Mouse (Mus musculus) forelimb bud, embryonic 11.5 days (tissue): Measurements from ENCODE around the gene Eci2.
A peak's percentile ranks its signal among the peaks of the same experiment; 100 is the strongest.
"Not testable (repeated sequence)": the region's sequence is repeated elsewhere in the genome, so short reads cannot be mapped to it uniquely, and the experiment has no call there.

Experiments used
- DNase-seq: peaks from one replicate; pipeline ENCODE4 v3.0.0-alpha.2; 2012; ENCODE audit warnings: low read depth, low spot score

Eci2 gene

DNA sequence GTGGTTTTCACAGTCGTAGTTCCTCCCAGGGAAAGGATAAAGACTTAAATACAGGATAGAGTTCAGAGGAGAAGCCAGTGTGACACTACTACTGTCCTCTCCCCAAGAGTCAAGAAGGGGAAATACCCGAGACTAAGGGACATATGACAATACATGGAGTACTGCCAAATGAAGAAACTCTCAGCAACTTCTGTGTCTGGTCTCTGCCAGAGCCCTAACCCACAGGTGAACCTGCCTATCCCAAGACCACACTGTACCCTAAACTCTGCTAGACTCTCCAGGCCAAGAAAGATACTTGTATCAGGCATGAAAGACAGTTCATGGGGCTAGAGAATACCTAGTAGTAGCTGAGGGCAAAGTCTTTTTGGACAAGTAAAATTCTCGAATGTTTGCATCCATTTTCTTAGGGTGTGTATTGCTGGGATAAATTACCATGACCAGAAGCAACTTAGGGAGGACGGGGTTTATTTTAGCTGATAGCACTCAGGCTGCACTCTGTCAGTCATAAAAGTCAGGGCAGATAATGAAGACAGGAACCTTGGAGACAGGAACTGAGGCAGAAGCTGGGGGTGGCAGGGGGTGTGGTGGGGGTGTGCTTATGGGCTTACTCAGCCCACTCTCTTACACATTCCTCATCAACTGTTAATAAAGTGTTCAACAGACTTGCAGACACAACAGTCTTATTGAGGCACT, 35.2 kb downstream of the Eci2 start:
- no peak for DNase-seq

DNA sequence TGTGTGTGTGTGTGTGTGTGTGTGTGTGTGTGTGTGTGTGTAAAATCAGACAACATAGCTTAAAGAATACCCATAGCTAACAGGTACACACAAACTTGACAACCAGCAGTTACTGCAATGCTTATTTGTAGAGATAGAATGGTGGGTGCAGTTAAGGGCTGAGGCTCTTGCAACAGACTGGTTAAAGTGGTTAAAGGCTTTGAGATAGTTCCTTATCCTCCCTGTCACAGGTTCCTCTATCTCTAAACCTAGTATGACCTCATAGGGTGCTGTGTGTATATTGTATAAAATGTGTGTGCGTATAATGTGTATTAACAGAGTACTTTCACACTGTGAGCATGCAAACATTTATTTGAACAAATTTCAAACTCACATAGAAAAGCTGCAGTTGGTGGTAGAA, 43.4 kb downstream of the Eci2 start:
- not testable (repeated sequence) for DNase-seq

DNA sequence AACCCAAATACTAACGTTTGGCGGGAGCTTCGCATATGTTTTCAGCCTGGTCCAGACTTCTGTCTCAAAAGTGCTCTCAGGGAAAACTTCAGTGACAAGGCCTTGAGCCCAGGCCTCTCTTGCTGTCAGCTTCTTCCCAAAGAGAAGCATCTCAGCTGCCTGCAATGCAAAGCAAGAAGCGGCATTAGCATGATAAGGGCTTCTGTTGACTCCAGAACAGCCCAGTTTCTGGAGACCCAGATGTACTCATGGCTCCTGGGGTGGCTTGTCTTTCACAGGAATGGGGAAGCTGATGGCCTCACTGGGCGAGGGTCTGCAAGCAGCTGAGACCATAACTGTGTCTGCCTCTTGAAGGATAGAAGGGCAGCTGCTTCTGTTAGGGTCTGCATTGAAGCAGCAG, 48.3 kb downstream of the Eci2 start:
- not testable (repeated sequence) for DNase-seq

DNA sequence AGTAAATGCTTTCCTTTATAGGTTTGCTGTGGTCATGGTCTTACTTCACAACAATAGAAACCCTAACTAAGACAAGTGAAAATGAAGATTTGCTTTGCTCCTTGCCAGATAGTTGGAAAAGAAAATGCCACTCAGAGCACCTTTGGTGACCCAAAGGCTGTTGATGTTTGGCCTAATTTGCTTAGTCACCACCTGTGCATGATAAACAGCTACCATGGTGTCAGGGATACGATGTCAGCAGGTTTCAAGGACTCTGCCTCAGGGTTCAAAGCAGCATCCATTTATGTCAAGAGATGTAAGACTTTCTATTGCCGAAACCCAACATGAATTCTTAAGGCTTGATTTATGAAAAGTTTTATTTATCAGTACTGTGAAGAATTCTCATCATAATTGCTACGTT, 49.5 kb downstream of the Eci2 start:
- no peak for DNase-seq

DNA sequence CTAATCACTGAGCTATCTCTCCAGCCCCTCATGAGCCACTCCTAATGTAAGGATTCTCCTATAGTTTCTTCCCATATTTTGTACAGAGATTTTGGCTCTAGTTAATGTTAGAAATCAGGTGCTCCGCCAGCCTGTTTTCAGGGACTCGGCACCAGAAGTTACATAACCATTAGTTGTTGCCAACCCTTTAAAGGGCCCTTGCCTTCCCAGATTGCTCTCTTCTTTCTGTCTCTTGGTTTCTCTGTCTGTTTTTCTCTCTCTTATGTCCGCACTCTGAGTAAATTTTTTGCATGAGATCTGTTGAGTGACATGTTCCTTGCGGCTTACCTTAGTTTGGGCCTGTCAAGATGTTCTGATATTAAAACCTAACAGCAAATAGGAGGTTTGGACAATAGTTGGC, 50.8 kb downstream of the Eci2 start:
- DNase-seq, result no peak

DNA sequence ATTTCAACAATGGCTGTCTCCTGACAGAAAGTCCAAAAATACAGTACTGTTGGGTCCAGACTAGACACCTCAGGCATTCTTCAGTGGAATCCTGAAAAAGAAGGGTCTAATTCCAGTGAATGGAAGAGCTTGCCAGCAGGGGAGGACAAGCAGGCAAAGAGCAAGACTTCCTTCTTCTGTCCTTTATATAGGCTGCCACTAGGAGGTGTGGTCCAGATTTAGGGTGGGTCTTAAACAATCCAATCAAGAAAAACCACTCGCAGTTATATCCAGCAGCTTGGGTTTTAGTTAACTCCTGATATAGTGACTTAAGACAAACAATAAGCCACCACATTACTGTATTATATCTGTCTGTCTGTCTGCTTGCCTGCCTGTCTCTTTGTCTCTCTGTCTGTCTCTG, 53.1 kb downstream of the Eci2 start:
- no peak for DNase-seq

DNA sequence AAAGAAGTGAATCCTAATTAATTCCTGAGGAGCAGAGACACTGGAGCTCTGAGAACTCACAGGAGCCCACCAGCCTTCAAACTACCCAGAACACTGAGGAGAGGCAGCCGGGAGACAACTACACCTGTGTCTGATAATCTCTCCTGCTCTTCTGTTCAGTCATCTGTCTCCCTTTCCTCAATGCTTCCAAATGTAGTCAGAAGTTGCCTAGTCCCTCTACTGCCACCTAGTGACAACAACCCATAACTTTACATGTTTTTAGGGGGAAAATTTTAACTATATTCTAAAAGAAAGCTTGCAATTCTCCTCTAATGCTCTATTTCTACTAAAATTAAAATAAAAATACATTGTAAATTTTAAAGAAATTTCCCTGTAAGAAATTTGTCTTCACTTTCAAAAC, 53.7 kb downstream of the Eci2 start:
- DNase-seq, result no peak

DNA sequence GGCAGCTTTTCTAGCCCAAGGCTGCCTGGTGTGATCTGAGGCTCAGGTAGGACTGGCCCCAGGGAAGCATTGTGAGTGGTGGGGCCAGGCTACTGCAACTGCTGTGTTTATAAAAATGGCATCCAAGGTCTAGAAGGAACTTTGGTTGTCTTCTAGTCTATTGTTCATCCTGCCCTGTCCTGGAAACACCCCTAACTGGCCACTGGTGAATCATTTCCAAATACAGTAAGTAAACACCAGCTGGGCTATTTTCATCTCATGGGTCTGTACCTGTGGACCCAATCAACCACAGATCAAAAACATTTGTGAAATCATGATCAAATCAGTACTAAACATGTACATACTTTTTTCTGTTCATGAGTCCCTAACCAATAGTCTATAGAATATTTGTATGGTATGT, 54.4 kb downstream of the Eci2 start:
- not testable (repeated sequence) for DNase-seq

DNA sequence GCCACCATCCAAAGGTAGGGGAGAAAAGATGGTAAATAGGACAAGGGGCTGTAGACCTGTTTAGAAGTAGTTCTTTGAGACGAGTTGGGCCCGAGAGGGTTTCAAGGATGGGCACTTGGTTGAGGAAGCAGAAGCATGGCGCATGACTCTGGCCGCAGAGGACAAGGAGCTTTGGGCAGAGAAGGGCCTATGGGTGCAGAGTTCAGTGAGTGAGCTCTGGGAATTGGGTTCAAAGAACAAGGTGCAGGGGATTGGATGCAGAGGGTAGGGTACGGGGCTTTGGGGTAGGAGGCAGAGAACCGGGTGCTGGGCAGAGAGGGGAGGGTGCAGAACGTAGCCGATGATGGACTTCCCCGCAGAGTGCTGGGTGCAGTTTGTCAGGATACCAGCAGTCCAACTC, 61.2 kb downstream of the Eci2 start:
- not testable (repeated sequence) for DNase-seq

DNA sequence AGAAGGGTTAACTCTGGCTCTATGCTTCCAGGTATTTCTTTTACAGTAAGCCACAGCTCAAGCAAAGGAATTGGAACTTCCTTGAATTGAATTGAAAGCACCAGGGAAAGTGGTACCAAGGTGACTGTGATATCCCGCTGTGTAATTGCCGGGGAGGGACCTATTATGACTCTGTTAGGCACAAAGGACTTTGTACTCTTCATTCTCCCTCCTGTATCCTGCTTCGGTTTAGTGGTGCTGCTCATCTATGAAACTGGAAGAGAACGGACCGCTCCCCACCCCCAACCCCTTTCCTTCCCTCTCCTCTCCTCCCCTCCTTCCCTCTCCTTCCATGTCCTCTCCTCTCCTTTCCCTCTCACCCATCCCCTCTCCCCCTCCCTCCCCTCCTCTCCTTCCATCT, 62.0 kb downstream of the Eci2 start:
- DNase-seq, result peak; percentile 9

DNA sequence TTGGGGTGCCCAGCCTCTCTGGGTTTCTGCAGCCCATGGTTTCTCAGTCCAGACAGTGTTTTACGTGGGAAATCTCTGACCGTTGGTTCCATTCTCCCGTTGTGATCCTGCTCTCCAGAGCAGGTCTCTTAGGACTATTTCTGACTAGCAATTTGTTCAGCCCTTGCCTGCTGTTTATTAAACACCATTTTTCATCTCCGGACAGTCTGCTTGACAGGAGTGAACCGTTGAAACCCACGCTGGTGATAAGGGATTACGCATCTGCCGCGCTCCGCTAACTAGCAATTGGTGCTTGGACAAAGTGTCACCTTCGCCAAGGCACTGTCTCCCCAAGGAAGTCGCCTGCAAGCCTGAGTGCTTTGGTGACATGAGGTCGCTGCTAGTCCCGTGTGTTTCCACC, 62.5 kb downstream of the Eci2 start:
- no peak for DNase-seq

DNA sequence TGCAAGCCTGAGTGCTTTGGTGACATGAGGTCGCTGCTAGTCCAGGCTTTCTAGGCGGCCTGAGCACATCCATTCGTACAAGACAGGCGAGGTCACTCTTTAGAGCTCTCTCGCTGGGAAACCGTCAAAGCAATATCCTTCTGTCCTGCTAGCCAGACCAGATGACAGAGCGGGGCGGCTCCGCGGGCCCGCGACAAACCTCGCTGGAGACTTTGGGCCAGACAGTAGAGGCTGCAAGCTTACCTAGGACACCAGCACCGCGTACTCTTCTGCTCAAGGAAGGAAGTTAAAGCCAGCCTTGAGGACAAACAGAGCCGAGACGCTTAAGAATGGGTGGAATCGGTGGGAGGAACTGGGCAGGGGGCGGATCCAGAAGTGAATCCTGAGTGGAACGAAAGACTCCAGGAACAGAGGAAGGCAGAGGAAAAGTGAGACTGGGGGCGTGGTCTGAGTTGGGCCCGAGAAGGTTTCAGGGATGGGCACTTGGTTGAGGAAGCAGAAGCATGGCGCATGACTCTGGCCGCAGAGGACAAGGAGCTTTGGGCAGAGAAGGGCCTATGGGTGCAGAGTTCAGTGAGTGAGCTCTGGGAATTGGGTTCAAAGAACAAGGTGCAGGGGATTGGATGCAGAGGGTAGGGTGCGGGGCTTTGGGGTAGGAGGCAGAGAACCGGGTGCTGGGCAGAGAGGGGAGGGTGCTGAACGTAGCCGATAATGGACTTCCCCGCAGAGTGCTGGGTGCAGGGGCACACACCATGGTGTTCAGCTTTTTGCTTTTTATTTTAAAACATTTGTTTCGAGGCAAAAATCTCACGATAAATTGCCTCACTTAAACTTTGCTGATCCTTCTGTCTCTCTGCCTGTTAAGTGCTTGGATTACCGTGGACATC, 63.1 kb downstream of the Eci2 start, which contains the start of gene Eci3:
Eci3 (minus strand) TSS at position 300 of the 887 bp plus-strand sequence.
- peak; percentile 40 for DNase-seq

DNA sequence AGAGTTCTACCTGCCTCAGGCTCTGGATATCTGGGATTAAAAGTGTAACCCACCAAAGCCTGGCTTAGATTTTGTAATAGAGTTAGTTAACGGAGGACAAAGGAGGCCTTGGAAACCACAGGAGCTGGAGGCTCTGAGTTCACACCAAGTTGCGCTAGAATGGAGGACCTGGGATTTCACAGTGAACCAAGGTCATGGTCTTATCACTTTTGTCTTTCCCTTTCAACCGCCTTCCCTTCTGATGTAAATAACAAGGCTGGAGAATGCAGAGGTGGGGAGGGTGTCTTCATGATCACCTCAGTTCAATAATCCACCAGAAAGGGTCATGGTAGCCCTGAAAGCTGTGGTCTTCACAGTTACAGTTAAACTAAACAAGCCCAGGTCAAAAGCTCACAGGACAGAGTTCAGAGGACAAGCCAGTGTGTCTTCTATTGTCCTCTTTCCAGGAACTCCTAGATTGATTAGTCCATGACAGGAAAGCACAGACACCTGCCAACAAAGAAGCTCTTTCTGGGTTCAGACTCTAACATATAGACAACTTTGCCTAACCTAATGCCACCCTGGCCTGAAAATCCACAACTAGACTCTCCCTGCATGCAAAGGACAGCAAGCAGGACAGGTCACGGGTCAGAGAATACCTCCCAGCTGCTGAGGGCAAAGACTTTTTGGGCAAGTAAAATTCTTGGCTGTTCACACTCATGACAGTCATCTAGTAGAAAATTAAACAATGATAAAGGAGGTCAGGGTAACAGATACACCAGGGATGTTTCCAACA, 65.7 kb downstream of the Eci2 start:
- DNase-seq, result no peak

DNA sequence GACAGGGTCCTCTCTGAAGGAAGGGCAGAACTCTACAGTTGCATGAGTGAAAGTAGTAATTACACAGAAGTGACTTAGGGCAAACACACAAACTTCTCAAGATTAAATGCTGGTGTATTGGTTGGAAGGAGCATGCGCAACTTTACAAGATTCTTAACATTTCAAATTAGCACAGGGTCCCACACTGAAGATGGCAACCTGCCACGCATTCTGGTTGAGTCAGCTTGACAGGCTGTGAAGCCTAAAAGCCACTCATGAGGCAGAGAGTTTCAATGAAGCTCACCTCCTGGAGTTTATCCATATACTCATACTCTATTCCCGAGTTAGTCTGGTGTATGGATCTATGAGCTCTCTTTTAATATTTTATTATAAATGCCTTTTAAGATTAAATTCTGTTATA, 68.7 kb downstream of the Eci2 start:
- DNase-seq, result not testable (repeated sequence)

DNA sequence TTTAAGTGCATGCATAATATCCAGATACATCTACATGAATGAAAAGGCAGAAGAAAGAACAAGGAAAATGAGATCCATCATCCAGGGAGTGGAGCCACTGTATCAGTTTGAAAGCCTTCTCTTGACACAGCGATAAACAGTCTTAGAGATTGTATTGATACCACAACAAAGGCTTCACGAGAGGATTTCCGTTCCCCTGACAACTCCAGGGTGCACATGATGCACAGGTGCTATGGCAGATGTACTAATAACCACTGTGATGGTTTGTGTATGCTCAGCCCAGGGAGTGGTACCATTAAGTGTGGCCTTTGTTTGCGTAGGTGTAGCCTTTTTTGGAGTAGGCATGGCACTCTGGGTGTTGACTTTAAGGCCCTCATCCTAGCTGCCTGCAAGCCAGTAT, 70.0 kb downstream of the Eci2 start:
- no peak for DNase-seq

DNA sequence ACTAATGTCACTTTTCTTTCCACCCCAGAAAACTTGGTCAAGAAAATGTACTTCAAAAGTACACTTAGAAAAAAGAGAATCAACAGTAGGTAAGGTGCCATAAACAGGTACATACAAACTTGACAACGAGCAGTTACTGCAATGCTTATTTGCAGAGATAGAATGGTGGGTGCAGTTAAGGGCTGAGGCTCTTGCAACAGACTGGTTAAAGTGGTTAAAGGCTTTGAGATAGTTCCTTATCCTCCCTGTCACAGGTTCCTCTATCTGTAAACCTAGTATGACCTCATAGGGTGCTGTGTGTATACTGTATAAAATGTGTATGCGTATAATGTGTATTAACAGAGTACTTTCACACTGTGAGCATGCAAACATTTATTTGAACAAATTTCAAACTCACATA, 75.5 kb downstream of the Eci2 start:
- not testable (repeated sequence) for DNase-seq

DNA sequence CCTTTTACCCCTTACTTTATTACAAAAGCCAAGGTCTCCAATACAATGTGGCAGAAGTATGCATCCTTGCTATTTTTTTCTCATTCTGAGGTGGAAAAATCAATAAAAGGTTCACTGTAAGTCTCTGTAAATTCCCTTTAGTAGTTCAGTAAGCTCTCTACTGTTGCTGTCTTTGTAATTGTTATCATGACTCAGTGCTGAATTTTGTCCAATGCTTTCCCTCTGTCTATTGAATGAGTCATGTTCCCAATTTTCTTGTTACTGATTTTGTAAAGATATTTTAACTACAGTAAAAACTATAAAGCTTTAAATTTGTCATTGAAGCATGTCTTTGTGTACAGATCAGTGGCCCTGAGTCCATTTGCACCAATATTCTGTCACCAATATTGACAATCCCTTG, 84.5 kb downstream of the Eci2 start:
- DNase-seq, result no peak

DNA sequence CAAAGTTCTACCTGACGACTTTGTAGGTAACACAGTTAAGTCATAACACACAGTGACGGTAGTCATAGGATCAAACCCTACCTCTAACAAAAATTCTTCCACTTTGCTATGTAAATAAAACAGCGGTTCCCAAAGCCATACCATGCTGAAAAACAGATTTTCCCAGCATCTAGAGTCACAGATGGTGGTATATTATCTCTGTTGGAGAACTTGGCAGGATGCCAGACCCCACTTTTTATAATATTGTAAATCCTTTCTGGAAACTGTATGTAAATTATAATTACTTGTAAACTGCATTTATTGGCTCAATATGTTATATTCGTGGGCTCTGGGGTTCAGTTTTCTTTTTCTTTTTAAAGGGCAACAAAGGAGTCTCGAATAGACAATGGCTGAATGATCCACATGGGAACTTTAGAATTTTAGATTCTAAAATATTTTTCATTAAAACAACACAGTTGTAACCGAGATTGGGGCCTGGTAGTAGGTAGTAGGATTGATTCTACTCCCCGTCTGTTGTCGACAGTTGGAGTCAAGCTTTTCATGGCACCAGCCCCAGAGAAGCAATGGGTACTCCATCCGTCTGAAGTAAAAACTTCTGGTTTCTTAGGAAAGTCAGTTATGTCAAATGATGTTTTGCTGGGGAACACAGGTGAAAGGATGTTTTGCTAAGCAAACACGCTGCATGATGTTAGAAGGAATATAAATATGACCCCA, 91.8 kb downstream of the Eci2 start:
- no peak for DNase-seq
